Mouse (Mus musculus): Measurements from ENCODE around the gene D10Wsu102e. TPM values are rescaled to one million over a fixed set of nuclear protein-coding genes. Genes with fewer than 3 reads are reported as not detected.

The D10Wsu102e gene
- polyA plus RNA-seq, 1 experiment from 2014 or later, result 1.6 TPM

- no peak for DNase-seq (ENCODE audit: low spot score)
- no peak overlapping the region for H3K27ac ChIP-seq (ENCODE audit: low read depth, low read length)
- no peak for ATAC-seq (replicated peaks; ENCODE audit: low FRiP score)
- no peak overlapping the region for H3K9ac ChIP-seq (ENCODE audit: low read length)
- no peak overlapping the region for H3K4me2 ChIP-seq (ENCODE audit: low read depth, low read length, severe bottlenecking)
- no peaks in the 10 kb centered on the region for H3K4me1 ChIP-seq (replicated peaks; ENCODE audit: control insufficient read depth, insufficient read depth, low read length)
- H3K4me3 ChIP-seq (ENCODE audit: low read depth, low read length), result no peak overlapping the region
- WGBS, result 93% methylated on average over 7 of the region's 7 CpGs
- peaks cover 4% of the 10 kb centered on the region; the same call in 1 of the 2 replicates for H3K9me3 ChIP-seq (ENCODE audit: control insufficient read depth, low read length)
- no peaks in the 10 kb centered on the region for H3K36me3 ChIP-seq (ENCODE audit: control insufficient read depth, insufficient read depth, low read length)
- H3K27me3 ChIP-seq (ENCODE audit: control insufficient read depth, insufficient read depth, low read length), result no peaks in the 10 kb centered on the region
Measured at GRCm38 (mm10) chr10:83448582-83448981, 88.6 kb downstream of the D10Wsu102e start.

GRCm38 (mm10) chr10:83457531-83457930, 97.5 kb downstream of the D10Wsu102e start:
- no peak overlapping the region for H3K9ac ChIP-seq (ENCODE audit: low read length)
- peaks cover 6% of the 10 kb centered on the region; the same call in 1 of the 2 replicates for H3K9me3 ChIP-seq (ENCODE audit: control insufficient read depth, low read length)
- no peak overlapping the region for H3K4me2 ChIP-seq (ENCODE audit: low read depth, low read length, severe bottlenecking)
- H3K4me3 ChIP-seq (ENCODE audit: low read depth, low read length), result no peak overlapping the region
- H3K27me3 ChIP-seq (ENCODE audit: control insufficient read depth, insufficient read depth, low read length), result no peaks in the 10 kb centered on the region
- H3K4me1 ChIP-seq (replicated peaks; ENCODE audit: control insufficient read depth, insufficient read depth, low read length), result no peaks in the 10 kb centered on the region
- no peaks in the 10 kb centered on the region for H3K36me3 ChIP-seq (ENCODE audit: control insufficient read depth, insufficient read depth, low read length)
- ATAC-seq (replicated peaks; ENCODE audit: low FRiP score) (no peak), DNase-seq (ENCODE audit: low spot score) (no peak)
- H3K27ac ChIP-seq (ENCODE audit: low read depth, low read length), result no peak overlapping the region
- WGBS, result 89% methylated on average over 3 of the region's 3 CpGs

- Histone ChIP-seq H3K9me3 (ENCODE audit: control insufficient read depth, low read length) (no peaks in the 10 kb centered on the region), H3K27me3 (ENCODE audit: control insufficient read depth, insufficient read depth, low read length) (no peaks in the 10 kb centered on the region), H3K36me3 (ENCODE audit: control insufficient read depth, insufficient read depth, low read length) (no peaks in the 10 kb centered on the region), H3K4me1 (replicated peaks; ENCODE audit: control insufficient read depth, insufficient read depth, low read length) (no peaks in the 10 kb centered on the region), H3K4me3 (ENCODE audit: low read depth, low read length) (no peak overlapping the region), H3K27ac (ENCODE audit: low read depth, low read length) (no peak overlapping the region), H3K4me2 (ENCODE audit: low read depth, low read length, severe bottlenecking) (no peak overlapping the region), H3K9ac (ENCODE audit: low read length) (no peak overlapping the region)
- 96% methylated on average over 13 of the region's 13 CpGs for whole genome bisulfite sequencing
- ATAC-seq (replicated peaks; ENCODE audit: low FRiP score), result no peak
- DNase-seq (ENCODE audit: low spot score), result no peak
Measured at GRCm38 (mm10) chr10:83475226-83475625, 115.2 kb downstream of the D10Wsu102e start.

GRCm38 (mm10) chr10:83477286-83477685, 117.3 kb downstream of the D10Wsu102e start:
- no peaks in the 10 kb centered on the region for H3K4me1 ChIP-seq (replicated peaks; ENCODE audit: control insufficient read depth, insufficient read depth, low read length)
- no peaks in the 10 kb centered on the region for H3K27me3 ChIP-seq (ENCODE audit: control insufficient read depth, insufficient read depth, low read length)
- 87% methylated on average over 5 of the region's 5 CpGs for WGBS
- no peaks in the 10 kb centered on the region for H3K9me3 ChIP-seq (ENCODE audit: control insufficient read depth, low read length)
- DNase-seq (ENCODE audit: low spot score) (no peak), ATAC-seq (replicated peaks; ENCODE audit: low FRiP score) (no peak)
- H3K9ac ChIP-seq (ENCODE audit: low read length), result no peak overlapping the region
- H3K4me2 ChIP-seq (ENCODE audit: low read depth, low read length, severe bottlenecking), result no peak overlapping the region
- H3K36me3 ChIP-seq (ENCODE audit: control insufficient read depth, insufficient read depth, low read length), result no peaks in the 10 kb centered on the region
- no peak overlapping the region for H3K4me3 ChIP-seq (ENCODE audit: low read depth, low read length)
- H3K27ac ChIP-seq (ENCODE audit: low read depth, low read length), result no peak overlapping the region

- Histone ChIP-seq H3K9me3 (ENCODE audit: control insufficient read depth, low read length) (no peaks in the 10 kb centered on the region), H3K27ac (ENCODE audit: low read depth, low read length) (no peak overlapping the region), H3K4me3 (ENCODE audit: low read depth, low read length) (no peak overlapping the region), H3K4me1 (replicated peaks; ENCODE audit: control insufficient read depth, insufficient read depth, low read length) (no peaks in the 10 kb centered on the region), H3K27me3 (ENCODE audit: control insufficient read depth, insufficient read depth, low read length) (no peaks in the 10 kb centered on the region), H3K9ac (ENCODE audit: low read length) (no peak overlapping the region), H3K4me2 (ENCODE audit: low read depth, low read length, severe bottlenecking) (no peak overlapping the region), H3K36me3 (ENCODE audit: control insufficient read depth, insufficient read depth, low read length) (no peaks in the 10 kb centered on the region)
- ATAC-seq (replicated peaks; ENCODE audit: low FRiP score), result no peak
- WGBS, result 91% methylated on average over 6 of the region's 6 CpGs
- DNase-seq (ENCODE audit: low spot score), result no peak
Measured at GRCm38 (mm10) chr10:83490506-83490905, 130.5 kb downstream of the D10Wsu102e start.

- Histone ChIP-seq H3K9ac (ENCODE audit: low read length) (no peak overlapping the region), H3K4me1 (replicated peaks; ENCODE audit: control insufficient read depth, insufficient read depth, low read length) (no peaks in the 10 kb centered on the region), H3K36me3 (ENCODE audit: control insufficient read depth, insufficient read depth, low read length) (no peaks in the 10 kb centered on the region; the same call in 1 of the 2 replicates), H3K4me3 (ENCODE audit: low read depth, low read length) (no peak overlapping the region), H3K4me2 (ENCODE audit: low read depth, low read length, severe bottlenecking) (no peak overlapping the region), H3K9me3 (ENCODE audit: control insufficient read depth, low read length) (no peaks in the 10 kb centered on the region), H3K27me3 (ENCODE audit: control insufficient read depth, insufficient read depth, low read length) (no peaks in the 10 kb centered on the region), H3K27ac (ENCODE audit: low read depth, low read length) (no peak overlapping the region)
- no peak for ATAC-seq (replicated peaks; ENCODE audit: low FRiP score)
- WGBS, result 87% methylated on average over 13 of the region's 13 CpGs
- DNase-seq (ENCODE audit: low spot score), result no peak
Measured at GRCm38 (mm10) chr10:83497321-83497720, 137.3 kb downstream of the D10Wsu102e start.

GRCm38 (mm10) chr10:83508962-83509660, 149.1 kb downstream of the D10Wsu102e start:
- Histone ChIP-seq H3K27ac (ENCODE audit: low read depth, low read length) (no peak overlapping the region), H3K9ac (ENCODE audit: low read length) (no peak overlapping the region), H3K9me3 (ENCODE audit: control insufficient read depth, low read length) (no peaks in the 10 kb centered on the region; the same call in 1 of the 2 replicates), H3K4me3 (ENCODE audit: low read depth, low read length) (no peak overlapping the region), H3K27me3 (ENCODE audit: control insufficient read depth, insufficient read depth, low read length) (no peaks in the 10 kb centered on the region), H3K36me3 (ENCODE audit: control insufficient read depth, insufficient read depth, low read length) (no peaks in the 10 kb centered on the region), H3K4me2 (ENCODE audit: low read depth, low read length, severe bottlenecking) (no peak overlapping the region), H3K4me1 (replicated peaks; ENCODE audit: control insufficient read depth, insufficient read depth, low read length) (no peaks in the 10 kb centered on the region)
- 64% methylated on average over 8 of the region's 8 CpGs for WGBS
- ATAC-seq (replicated peaks; ENCODE audit: low FRiP score), result no peak
- no peak for DNase-seq (ENCODE audit: low spot score)

GRCm38 (mm10) chr10:83511304-83511703, 151.3 kb downstream of the D10Wsu102e start:
- H3K9ac ChIP-seq (ENCODE audit: low read length), result no peak overlapping the region
- H3K4me2 ChIP-seq (ENCODE audit: low read depth, low read length, severe bottlenecking), result no peak overlapping the region
- H3K27ac ChIP-seq (ENCODE audit: low read depth, low read length), result no peak overlapping the region
- H3K4me3 ChIP-seq (ENCODE audit: low read depth, low read length), result no peak overlapping the region
- H3K4me1 ChIP-seq (replicated peaks; ENCODE audit: control insufficient read depth, insufficient read depth, low read length), result no peaks in the 10 kb centered on the region
- no peaks in the 10 kb centered on the region for H3K36me3 ChIP-seq (ENCODE audit: control insufficient read depth, insufficient read depth, low read length)
- no peaks in the 10 kb centered on the region for H3K27me3 ChIP-seq (ENCODE audit: control insufficient read depth, insufficient read depth, low read length)
- ATAC-seq (replicated peaks; ENCODE audit: low FRiP score) (no peak), DNase-seq (ENCODE audit: low spot score) (no peak)
- H3K9me3 ChIP-seq (ENCODE audit: control insufficient read depth, low read length), result no peaks in the 10 kb centered on the region; the same call in 1 of the 2 replicates
- WGBS, result 83% methylated on average over 5 of the region's 5 CpGs

GRCm38 (mm10) chr10:83513736-83514135, 153.7 kb downstream of the D10Wsu102e start:
- 84% methylated on average over 8 of the region's 8 CpGs for WGBS
- no peaks in the 10 kb centered on the region; the same call in 1 of the 2 replicates for H3K9me3 ChIP-seq (ENCODE audit: control insufficient read depth, low read length)
- no peak overlapping the region for H3K4me3 ChIP-seq (ENCODE audit: low read depth, low read length)
- H3K4me2 ChIP-seq (ENCODE audit: low read depth, low read length, severe bottlenecking), result no peak overlapping the region
- no peak overlapping the region for H3K27ac ChIP-seq (ENCODE audit: low read depth, low read length)
- H3K9ac ChIP-seq (ENCODE audit: low read length), result no peak overlapping the region
- no peaks in the 10 kb centered on the region for H3K4me1 ChIP-seq (replicated peaks; ENCODE audit: control insufficient read depth, insufficient read depth, low read length)
- DNase-seq (ENCODE audit: low spot score), result no peak
- no peaks in the 10 kb centered on the region for H3K36me3 ChIP-seq (ENCODE audit: control insufficient read depth, insufficient read depth, low read length)
- no peak for ATAC-seq (replicated peaks; ENCODE audit: low FRiP score)
- no peaks in the 10 kb centered on the region for H3K27me3 ChIP-seq (ENCODE audit: control insufficient read depth, insufficient read depth, low read length)

Measured in forebrain, embryonic 11.5 days (tissue).